Mouse (Mus musculus) cerebellum, adult 2 months (tissue): ENCODE data around the gene Yars.

Source experiments
- CTCF ChIP-seq: fragments of 200-500 bp; IDR thresholded peaks from 2 replicates; pipeline ENCODE4 v1.5.1; 2011; ENCODE audit warnings: low read depth, mild to moderate bottlenecking, control low read depth, low read length, moderate library complexity, borderline replicate concordance; ENCODE audit not compliant: insufficient read depth
- POLR2A ChIP-seq: fragments of 200-500 bp; IDR thresholded peaks from 2 replicates; pipeline ENCODE4 v1.6.1; 2011; ENCODE audit warnings: low read length, control low read depth, borderline replicate concordance; ENCODE audit not compliant: insufficient read depth

DNA sequence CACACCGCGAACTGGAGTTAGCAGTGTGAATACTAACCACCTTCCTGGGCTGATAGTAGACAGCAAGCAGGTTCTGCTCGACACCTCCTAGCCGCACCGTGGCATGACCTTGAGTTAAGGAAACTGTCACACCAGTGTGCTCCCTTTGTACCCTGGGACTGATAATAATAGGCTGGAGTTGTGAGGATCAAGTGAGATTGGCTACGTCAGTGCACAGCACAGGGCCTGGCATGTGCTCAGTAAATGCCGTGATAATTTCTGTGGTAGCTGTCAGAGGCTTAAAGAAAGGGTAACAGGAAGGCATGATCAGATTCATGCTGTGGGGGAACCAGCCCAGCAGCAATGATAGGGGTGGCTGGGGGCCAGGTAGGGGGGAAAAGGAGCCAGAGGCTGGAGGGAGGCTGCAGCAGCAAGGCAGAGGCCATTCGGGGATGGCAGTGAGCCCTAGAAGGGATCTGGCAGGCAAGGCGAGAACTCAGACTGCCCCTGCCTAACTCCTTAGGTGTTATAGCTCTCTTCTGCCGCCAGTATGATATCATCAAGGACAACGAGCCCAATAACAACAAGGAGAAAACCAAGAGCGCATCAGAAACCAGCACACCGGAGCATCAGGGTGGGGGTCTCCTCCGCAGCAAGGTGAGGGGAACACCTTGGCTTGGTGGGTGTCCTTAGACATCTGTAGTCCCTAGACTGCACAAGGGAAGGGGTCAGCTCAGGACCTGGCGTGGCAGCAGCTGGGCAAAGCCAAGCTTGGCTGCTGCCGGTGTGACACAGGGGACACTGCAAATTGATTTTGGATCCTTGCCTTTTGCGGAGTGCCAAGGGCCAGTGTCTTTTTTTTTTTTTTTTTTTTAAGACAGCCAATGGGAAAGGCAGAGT is 47.8 kb upstream of the Yars start:
- TF ChIP-seq POLR2A = no peak
- no peak for TF ChIP-seq CTCF
